Mouse (Mus musculus) right cerebral cortex, postnatal 25 days (tissue): ENCODE measurements around the gene Olfml2a.
"Not testable (repeated sequence)": the region's sequence is repeated elsewhere in the genome, so short reads cannot be mapped to it uniquely, and the experiment has no call there.

Source experiments
- DNase-seq: peaks from one replicate; pipeline ENCODE4 v3.0.0; 2022

The Olfml2a gene

GRCm38 (mm10) chr2:38987803-38988510, 56.2 kb downstream of the Olfml2a start:
- no peak for DNase-seq

- no peak for DNase-seq
Measured at GRCm38 (mm10) chr2:38988929-38989328, 57.2 kb downstream of the Olfml2a start.

GRCm38 (mm10) chr2:38992004-38992403, 60.2 kb downstream of the Olfml2a start:
- DNase-seq = no peak

GRCm38 (mm10) chr2:38992452-38992851, 60.7 kb downstream of the Olfml2a start:
- no peak for DNase-seq

GRCm38 (mm10) chr2:38997386-38998374, 65.9 kb downstream of the Olfml2a start, which contains the start of gene Wdr38:
Gene Wdr38, plus strand, starts transcription at chr2:38997476.
- DNase-seq = peak; percentile 89

GRCm38 (mm10) chr2:38999381-38999780, 67.6 kb downstream of the Olfml2a start:
- no peak for DNase-seq

- DNase-seq = no peak
Measured at GRCm38 (mm10) chr2:38999910-39000586, 68.3 kb downstream of the Olfml2a start.

- no peak for DNase-seq
Measured at GRCm38 (mm10) chr2:39000587-39000919, 68.8 kb downstream of the Olfml2a start.

- DNase-seq = no peak
Measured at GRCm38 (mm10) chr2:39001866-39002265, 70.1 kb downstream of the Olfml2a start.

GRCm38 (mm10) chr2:39003106-39003505, 71.3 kb downstream of the Olfml2a start:
- DNase-seq = no peak

GRCm38 (mm10) chr2:39003512-39003911, 71.7 kb downstream of the Olfml2a start:
- DNase-seq = no peak

- no peak for DNase-seq
Measured at GRCm38 (mm10) chr2:39004372-39004771, 72.6 kb downstream of the Olfml2a start.

- DNase-seq = peak; percentile 93
Measured at GRCm38 (mm10) chr2:39004880-39005435, 73.2 kb downstream of the Olfml2a start, which contains the start of gene Arpc5l. Gene Arpc5l, plus strand, starts transcription at chr2:39005348.

- no peak for DNase-seq
Measured at GRCm38 (mm10) chr2:39005574-39006079, 73.8 kb downstream of the Olfml2a start, which contains the start of gene Rpl35. Gene Rpl35, minus strand, starts transcription at chr2:39005624.

GRCm38 (mm10) chr2:39006149-39006730, 74.5 kb downstream of the Olfml2a start:
- no peak for DNase-seq

- peak; percentile 96 for DNase-seq
Measured at GRCm38 (mm10) chr2:39007865-39008264, 76.1 kb downstream of the Olfml2a start.

GRCm38 (mm10) chr2:39008350-39008851, 76.6 kb downstream of the Olfml2a start:
- DNase-seq = no peak

- no peak for DNase-seq
Measured at GRCm38 (mm10) chr2:39008954-39009365, 77.2 kb downstream of the Olfml2a start.

- DNase-seq = not testable (repeated sequence)
Measured at GRCm38 (mm10) chr2:39010144-39010543, 78.4 kb downstream of the Olfml2a start.

GRCm38 (mm10) chr2:39011264-39011663, 79.5 kb downstream of the Olfml2a start:
- DNase-seq = no peak

- DNase-seq = no peak
Measured at GRCm38 (mm10) chr2:39011971-39012370, 80.2 kb downstream of the Olfml2a start.

GRCm38 (mm10) chr2:39012768-39013279, 81.0 kb downstream of the Olfml2a start:
- no peak for DNase-seq
